Mouse (Mus musculus) c-Kit-positive CD71-positive TER-119-negative erythroid progenitor cells, embryonic 14.5 days (primary cell): ENCODE measurements around the gene Snx3.

ENCODE experiments used
- DNase-seq: peaks from one replicate; pipeline ENCODE4 v3.0.0-alpha.2; 2013; ENCODE audit warnings: low read depth

The Snx3 gene

DNA sequence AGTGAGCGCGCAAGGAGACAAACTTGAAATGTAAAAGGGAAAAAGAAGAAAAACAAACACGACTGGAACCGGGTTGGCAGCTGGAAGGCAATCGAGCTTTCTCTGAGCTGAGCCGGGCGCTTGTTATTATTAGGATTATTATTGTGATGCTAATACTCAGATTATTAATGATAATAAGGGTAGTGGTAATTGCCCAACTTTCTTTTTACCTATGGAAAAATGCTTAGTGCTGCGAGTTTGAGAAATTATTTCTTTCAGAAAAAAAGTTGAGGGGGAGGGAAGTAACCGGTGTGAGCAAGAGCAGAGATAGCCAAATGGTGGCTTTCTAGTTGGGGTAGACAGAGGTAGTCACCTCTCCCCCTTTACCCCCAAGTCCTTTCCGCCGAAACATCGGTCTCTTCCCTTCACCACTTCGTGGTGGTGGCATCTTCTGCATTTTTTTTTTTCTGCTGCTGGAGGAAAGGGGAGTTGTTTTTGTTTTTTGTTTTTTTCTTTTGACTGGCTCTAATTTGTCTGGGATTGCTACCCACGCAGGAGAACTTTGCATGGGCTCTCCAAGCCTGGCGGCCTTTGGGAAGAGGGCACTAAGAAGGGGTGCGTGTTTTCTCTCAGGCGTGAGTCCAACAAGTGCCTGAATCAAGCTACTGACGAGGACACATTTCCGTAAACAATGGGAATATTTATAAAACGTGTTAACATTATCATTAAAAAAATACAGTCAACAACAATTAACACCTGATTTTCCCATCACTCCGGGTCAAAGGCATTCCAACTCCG, 77.1 kb downstream of the Snx3 start:
- no peak for DNase-seq

- no peak for DNase-seq
Observed at GRCm38 (mm10) chr10:42579475-42580130, 77.8 kb downstream of the Snx3 start.

- DNase-seq = no peak
Observed at GRCm38 (mm10) chr10:42580131-42580950, 78.5 kb downstream of the Snx3 start.

DNA sequence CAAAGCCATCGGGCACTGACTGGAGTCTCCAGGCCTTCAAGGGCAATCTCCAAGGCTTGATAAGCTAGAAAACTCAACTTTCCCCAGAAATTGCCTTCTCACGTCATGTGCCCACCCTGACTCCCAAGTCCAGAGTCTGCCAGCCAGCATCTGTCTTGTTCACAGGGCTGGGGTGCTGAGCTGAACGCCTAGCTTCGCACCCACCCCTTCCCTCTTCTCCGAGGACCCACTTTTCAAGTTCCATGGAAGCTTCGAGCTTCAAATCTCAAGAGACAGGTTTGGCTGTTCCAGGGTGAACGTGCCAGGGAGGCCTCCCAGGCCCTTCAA, 79.1 kb downstream of the Snx3 start:
- DNase-seq = no peak

DNA sequence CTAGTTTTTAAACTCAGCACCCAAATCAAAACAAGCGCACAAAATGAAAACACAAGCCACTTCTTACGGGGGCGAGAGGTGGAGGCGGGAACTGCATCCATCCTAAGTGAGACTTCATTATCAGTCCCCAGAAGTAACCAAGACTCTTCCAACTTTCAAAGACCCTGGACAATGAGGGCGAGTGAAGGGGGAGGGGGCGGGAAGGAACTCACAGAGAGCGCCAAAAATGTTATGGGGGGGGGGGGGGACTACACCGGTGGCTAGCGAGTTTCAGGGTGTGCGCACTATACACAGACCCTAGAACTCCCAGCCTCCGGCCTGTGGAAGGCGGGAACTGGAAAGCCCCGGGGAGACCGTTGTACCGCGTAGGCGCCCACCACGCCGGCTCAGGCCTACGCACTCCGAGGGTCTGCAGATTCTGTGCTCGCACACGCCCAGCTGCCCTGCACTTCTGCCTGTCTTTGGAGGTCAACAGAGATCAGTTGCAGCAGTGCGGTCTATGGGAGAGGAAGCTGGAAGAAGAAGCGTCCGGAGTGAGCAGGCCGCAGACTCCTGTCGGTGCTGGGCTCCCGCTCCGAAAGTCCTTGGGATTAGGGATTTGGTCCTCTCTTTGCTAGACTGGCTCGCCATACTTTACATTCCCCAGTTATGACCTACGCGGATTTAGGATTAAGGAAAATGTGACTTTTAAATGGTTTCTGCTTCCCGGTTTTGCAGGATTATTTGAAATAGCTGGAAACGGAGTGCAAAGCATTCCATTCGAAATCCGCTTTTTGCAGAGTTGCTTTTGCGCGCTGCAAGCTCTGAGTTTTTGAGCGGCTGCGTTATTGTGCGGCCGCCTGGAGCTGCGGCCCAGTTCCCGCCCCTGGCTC, 80.1 kb downstream of the Snx3 start:
- no peak for DNase-seq

- no peak for DNase-seq
Observed at GRCm38 (mm10) chr10:42582566-42583110, 80.8 kb downstream of the Snx3 start.

- no peak for DNase-seq
Observed at GRCm38 (mm10) chr10:42583157-42583872, 81.5 kb downstream of the Snx3 start, which contains the start of the genes Nr2e1 and Ostm1. Nr2e1 (minus strand) TSS chr10:42583632. Ostm1 (plus strand) TSS chr10:42583822.

DNA sequence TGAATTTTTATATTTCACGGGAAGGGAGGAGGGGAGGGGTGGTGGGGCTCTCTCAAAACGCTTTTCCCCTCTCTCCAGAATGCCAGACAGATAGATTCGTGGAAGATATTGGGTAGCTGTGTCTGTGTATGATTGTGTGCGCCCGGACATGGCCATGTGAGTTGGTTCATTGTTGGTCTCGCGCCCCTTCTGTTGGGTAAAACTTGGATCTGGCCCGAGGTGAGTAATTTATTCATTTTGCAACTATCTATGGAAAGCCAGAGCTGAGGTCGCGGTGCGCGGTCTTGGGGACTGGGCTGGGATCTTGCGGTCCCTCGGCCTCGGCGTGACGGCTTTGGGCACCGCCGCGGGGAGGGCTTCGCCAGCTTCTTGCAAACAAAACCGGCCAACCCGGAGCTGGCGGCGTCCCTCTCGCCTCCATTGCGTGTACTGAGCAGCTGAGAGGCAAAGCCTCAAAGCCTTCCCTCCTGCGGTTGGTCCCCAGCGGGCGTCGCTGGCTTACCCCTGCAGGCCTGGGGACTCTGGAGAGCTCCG, 82.1 kb downstream of the Snx3 start:
- no peak for DNase-seq

- DNase-seq = no peak
Observed at GRCm38 (mm10) chr10:42584436-42584983, 82.7 kb downstream of the Snx3 start.
